Mouse (Mus musculus): ENCODE measurements around the gene Usp43. TPM values are rescaled to one million over a fixed set of nuclear protein-coding genes. Genes with fewer than 3 reads are reported as not detected.
A peak's percentile ranks its signal among the peaks of the same experiment; 100 is the strongest.

Gene Usp43
- polyA plus RNA-seq, 1 experiment from 2014 or later: 1.2 TPM

DNA sequence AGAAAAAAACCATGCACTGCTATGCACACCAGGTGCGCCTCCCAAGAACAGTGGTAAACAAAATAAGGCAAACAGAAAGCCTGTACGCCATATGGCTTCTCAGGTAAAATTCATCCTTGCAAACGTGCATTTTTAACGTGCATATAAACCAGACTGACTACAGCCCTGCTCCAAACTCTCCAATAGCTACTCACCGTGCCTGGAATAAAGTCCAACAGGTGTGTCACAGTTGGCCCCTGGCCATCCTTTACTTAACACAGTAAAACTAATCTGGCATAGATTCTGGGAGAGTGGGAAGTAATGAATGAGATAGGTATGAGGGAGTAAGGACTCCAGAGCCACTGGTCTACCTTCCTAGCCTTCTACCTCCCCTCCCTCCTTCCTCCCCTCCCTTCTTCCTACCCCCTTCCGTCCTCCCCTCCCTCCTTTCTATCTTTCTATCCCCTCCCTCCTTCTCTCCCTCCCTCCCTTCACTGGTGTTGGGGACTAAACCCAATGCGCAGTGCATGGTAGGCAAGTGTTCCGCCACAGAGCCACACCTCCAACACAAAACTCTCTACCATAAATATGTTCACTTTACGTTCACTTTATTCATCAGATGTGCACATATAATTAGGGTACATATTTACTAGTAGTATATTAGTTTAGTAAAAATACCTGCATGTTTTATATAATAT, 56.3 kb downstream of the Usp43 start:
- Histone ChIP-seq H3K4me3 (no peak overlapping the region), H3K27me3 (ENCODE audit: insufficient read depth, poor library complexity, severe bottlenecking) (no peaks in the 10 kb centered on the region), H3K27ac (no peak overlapping the region), H3K4me1 (replicated peaks) (peaks cover 12% of the 10 kb centered on the region), H3K36me3 (no peaks in the 10 kb centered on the region), H3K9me3 (no peaks in the 10 kb centered on the region)
- no peak for DNase-seq (ENCODE audit: low spot score)
- 91% methylated on average over 9 of the region's 9 CpGs for WGBS

DNA sequence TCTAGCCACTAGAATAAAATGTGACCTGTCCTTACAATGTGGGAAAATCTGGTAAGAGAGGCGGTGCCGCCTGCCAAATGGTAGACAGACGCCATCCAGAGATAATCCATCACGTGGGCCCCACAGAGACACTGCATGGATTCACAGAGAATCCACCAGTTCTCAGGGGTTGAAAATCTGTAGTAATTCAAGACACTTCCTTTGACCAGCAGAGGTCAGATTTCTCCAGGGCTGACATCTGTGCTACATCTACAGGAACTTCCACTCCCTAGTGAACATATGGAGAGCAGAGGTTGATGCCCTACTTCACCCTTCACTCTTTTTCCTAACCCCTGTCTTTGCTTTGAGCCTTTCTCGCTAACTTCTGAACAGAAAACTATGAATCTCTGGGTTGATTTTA, 56.9 kb downstream of the Usp43 start:
- no peaks in the 10 kb centered on the region for H3K27me3 ChIP-seq (ENCODE audit: insufficient read depth, poor library complexity, severe bottlenecking)
- no peaks in the 10 kb centered on the region for H3K36me3 ChIP-seq
- H3K4me1 ChIP-seq (replicated peaks): peaks cover 16% of the 10 kb centered on the region
- 73% methylated on average over 5 of the region's 5 CpGs for WGBS
- H3K27ac ChIP-seq: no peak overlapping the region
- H3K9me3 ChIP-seq: no peaks in the 10 kb centered on the region
- no peak for DNase-seq (ENCODE audit: low spot score)
- no peak overlapping the region for H3K4me3 ChIP-seq

DNA sequence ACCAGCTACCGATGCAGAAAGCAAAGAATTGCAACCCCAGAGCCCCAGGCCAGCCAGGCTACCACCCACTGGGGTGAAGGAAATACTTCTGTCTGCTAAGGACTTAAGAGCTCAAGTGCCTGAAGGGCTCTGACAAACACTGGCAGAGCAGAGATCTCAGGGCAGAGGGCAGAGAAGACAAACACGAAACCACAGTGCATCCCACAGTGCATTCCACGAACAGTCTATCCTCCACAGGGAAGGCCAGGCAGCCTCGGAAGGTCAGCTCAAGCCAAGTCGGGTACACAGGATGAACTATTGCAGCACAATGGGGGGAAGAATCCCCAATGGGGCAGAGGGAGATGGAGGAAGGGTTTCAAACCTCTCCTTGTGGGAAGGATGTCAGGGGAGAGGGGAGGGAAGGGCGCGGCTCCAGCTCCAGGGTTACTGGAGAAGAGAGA, 60.5 kb downstream of the Usp43 start:
- DNase-seq (ENCODE audit: low spot score): peak; percentile 33
- H3K27ac ChIP-seq: peak overlapping the region; percentile 50
- 5% methylated on average over 7 of the region's 7 CpGs for WGBS

DNA sequence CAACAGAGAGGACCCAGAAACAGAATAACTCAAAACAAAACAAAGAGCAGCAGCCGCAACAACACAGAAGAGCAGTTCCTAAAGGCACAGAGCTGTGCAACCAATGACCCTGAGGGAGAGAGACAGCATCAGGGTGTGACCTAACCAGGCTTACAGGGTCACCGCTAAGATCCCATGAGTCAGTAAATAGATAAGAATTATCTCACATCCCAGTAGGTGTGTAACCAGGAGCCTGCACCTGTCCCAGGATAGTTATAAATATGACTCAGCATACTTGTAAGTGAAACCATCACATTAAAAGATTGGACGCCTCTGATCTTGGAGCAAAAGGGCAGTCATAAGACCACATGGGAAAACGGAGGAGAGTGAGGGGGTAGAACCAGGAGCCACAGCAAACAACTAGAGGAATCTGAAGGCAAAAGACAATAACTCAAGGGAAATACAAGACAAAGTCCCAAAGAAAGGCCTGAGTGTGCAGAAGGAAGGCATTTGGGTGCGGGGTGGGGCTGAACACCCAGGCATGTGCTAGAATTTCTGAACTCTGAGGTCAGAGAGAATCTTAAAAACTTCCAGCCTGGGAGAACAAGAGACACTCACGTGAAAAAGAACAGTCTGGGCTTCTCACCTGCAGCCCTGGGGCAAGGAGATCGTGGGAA, 61.1 kb downstream of the Usp43 start:
- no peaks in the 10 kb centered on the region for H3K9me3 ChIP-seq
- H3K36me3 ChIP-seq: no peaks in the 10 kb centered on the region
- H3K27me3 ChIP-seq (ENCODE audit: insufficient read depth, poor library complexity, severe bottlenecking): no peaks in the 10 kb centered on the region
- H3K4me1 ChIP-seq (replicated peaks): peaks cover 16% of the 10 kb centered on the region
- no peak overlapping the region for H3K4me3 ChIP-seq
- DNase-seq (ENCODE audit: low spot score): no peak
- peak overlapping the region; percentile 50 for H3K27ac ChIP-seq
- WGBS: 51% methylated on average over 7 of the region's 7 CpGs

More for the DNA sequence above, 60.5 kb downstream of the Usp43 start:
- Histone ChIP-seq H3K36me3 (no peaks in the 10 kb centered on the region), H3K4me1 (replicated peaks) (peaks cover 16% of the 10 kb centered on the region), H3K4me3 (no peak overlapping the region), H3K9me3 (no peaks in the 10 kb centered on the region), H3K27me3 (ENCODE audit: insufficient read depth, poor library complexity, severe bottlenecking) (no peaks in the 10 kb centered on the region)

DNA sequence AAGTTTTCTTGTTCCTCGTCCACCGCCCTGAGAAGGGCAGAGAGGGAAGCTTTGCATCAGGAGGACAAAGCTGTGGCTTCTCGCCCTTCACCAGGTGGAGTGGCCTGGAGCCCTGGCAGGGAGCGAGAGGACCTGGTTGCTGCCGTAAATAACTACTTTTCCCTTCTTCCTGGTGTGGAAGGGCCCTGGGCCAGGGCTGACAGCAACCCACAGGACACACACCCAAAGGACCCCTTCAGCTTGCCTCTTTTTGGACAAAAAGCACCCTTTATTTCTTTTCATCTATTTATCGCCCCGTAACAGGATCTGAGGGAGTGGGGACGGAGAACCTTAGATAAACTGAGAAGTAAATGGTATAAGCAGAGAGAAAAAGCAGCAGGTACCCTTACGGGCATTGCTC, 63.4 kb downstream of the Usp43 start:
- WGBS: 86% methylated on average over 9 of the region's 9 CpGs
- H3K27me3 ChIP-seq (ENCODE audit: insufficient read depth, poor library complexity, severe bottlenecking): no peaks in the 10 kb centered on the region
- DNase-seq (ENCODE audit: low spot score): no peak
- H3K9me3 ChIP-seq: no peaks in the 10 kb centered on the region
- no peak overlapping the region for H3K4me3 ChIP-seq
- H3K36me3 ChIP-seq: no peaks in the 10 kb centered on the region
- H3K27ac ChIP-seq: no peak overlapping the region
- peaks cover 22% of the 10 kb centered on the region for H3K4me1 ChIP-seq (replicated peaks)

DNA sequence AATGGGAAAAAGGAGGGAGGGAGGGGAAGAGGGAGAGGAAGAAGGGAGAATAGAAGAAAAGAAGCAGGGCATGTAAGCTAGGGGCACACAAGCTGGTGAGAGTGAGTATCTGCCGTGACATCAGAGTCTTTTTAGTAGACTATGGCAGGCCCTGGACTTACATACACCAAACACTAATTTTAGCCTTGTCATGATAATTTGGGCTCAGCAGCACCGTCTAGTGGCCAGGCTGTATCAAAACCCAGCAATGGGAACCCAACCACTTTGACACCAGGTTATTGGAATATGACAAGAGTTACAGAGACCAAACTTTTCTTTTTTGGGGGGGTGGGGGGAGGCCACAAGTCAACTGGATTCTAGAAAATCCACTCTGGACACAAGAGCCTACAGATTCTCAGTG, 66.9 kb downstream of the Usp43 start:
- Histone ChIP-seq H3K4me1 (replicated peaks) (peaks cover 17% of the 10 kb centered on the region; the same call in 1 of the 2 replicates), H3K9me3 (no peaks in the 10 kb centered on the region), H3K27ac (no peak overlapping the region), H3K36me3 (no peaks in the 10 kb centered on the region), H3K27me3 (ENCODE audit: insufficient read depth, poor library complexity, severe bottlenecking) (no peaks in the 10 kb centered on the region), H3K4me3 (no peak overlapping the region)
- WGBS: 51% methylated on average over 2 of the region's 2 CpGs
- peak; percentile 21 for DNase-seq (ENCODE audit: low spot score)

DNA sequence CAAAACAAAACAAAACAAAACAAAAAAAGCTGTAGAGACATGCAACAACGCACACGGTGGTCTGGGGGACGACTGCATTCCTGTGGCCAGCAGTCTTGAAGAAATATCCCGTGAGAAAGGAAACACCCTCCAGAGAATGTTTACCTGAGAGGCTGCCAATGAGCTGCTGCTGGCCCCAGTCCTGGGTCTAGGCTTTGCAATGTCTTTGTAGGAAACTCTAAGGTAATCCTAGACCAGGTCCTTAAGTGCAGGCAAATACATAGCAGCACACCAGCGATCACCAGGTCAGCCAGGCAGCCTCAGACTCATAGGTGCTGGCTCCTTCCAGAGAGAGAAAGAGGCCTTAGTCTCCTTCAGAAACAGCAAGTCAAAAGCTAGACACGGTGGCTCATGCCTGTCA, 68.0 kb downstream of the Usp43 start:
- no peak overlapping the region for H3K4me3 ChIP-seq
- H3K27me3 ChIP-seq (ENCODE audit: insufficient read depth, poor library complexity, severe bottlenecking): no peaks in the 10 kb centered on the region
- H3K4me1 ChIP-seq (replicated peaks): peaks cover 17% of the 10 kb centered on the region; the same call in 1 of the 2 replicates
- no peaks in the 10 kb centered on the region for H3K9me3 ChIP-seq
- WGBS: 45% methylated on average over 6 of the region's 6 CpGs
- H3K27ac ChIP-seq: no peak overlapping the region
- DNase-seq (ENCODE audit: low spot score): no peak
- H3K36me3 ChIP-seq: no peaks in the 10 kb centered on the region

DNA sequence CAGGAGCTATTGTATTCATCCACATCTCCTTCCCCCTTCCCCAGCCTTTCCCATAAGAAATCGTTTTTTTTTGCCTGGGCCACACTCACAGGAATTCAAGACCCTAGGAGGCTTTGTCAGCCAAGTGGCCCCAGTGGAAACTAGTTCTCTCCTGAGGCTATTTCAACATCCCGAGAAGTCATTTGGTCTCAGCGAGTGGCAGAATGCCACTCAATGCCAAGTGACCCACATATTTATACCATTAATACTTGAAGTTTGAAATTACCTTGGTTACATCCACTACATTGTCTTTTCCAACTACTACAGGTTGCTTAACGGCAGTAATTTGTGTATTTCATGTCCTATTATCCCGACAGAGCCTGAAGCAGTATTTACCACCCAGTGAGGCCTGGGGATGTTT, 70.2 kb downstream of the Usp43 start:
- no peaks in the 10 kb centered on the region for H3K27me3 ChIP-seq (ENCODE audit: insufficient read depth, poor library complexity, severe bottlenecking)
- no peak overlapping the region for H3K4me3 ChIP-seq
- no peaks in the 10 kb centered on the region for H3K9me3 ChIP-seq
- DNase-seq (ENCODE audit: low spot score): no peak
- no peak overlapping the region for H3K27ac ChIP-seq
- peaks cover 17% of the 10 kb centered on the region; the same call in 1 of the 2 replicates for H3K4me1 ChIP-seq (replicated peaks)
- WGBS: 58% methylated on average over 5 of the region's 5 CpGs
- no peaks in the 10 kb centered on the region for H3K36me3 ChIP-seq

DNA sequence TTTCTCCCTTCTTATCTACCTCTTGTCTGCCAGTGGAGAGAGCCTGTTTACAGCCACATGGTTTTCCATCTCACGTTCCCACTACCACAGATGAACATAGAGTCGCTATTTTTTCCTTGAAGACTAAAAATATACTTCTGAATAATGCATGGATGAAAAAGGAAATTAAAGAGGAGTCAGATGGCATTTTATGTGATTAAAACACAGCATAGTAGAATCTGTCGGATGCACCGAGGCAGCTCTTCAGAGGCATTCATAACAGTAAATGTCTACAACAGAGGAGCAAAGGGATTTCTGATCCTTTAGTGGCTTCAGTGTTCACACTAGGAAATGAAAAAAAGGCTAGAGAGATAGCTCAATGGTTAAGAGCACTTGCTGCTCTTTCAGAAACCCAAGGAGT, 76.8 kb downstream of the Usp43 start:
- Histone ChIP-seq H3K36me3 (no peaks in the 10 kb centered on the region), H3K4me3 (no peak overlapping the region), H3K27ac (no peak overlapping the region), H3K4me1 (replicated peaks) (no peaks in the 10 kb centered on the region), H3K27me3 (ENCODE audit: insufficient read depth, poor library complexity, severe bottlenecking) (no peaks in the 10 kb centered on the region), H3K9me3 (no peaks in the 10 kb centered on the region)
- 88% methylated on average over 4 of the region's 4 CpGs for WGBS
- DNase-seq (ENCODE audit: low spot score): no peak

DNA sequence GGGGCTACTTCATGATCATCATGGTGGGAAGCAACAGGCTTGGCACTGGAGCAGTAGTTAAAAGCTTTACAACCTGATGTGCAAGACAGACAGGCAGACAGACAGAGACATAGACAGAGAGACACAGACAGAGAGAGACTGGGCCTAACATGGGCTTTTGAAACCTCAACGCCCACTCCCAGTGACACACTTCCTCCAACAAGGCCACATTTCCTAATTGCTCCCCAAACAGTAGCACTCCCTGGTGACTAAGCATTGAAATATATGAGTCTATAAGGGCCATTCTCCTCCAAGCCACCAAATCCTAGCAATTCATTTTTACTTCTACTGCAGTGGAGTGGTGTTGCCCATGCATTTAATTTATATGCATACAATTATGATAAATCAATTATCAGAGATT, 82.1 kb downstream of the Usp43 start:
- 84% methylated on average over 1 of the region's 1 CpGs for WGBS
- no peak for DNase-seq (ENCODE audit: low spot score)
- Histone ChIP-seq H3K9me3 (no peaks in the 10 kb centered on the region), H3K36me3 (no peaks in the 10 kb centered on the region), H3K27ac (no peak overlapping the region), H3K4me1 (replicated peaks) (no peaks in the 10 kb centered on the region), H3K4me3 (no peak overlapping the region), H3K27me3 (ENCODE audit: insufficient read depth, poor library complexity, severe bottlenecking) (no peaks in the 10 kb centered on the region)

DNA sequence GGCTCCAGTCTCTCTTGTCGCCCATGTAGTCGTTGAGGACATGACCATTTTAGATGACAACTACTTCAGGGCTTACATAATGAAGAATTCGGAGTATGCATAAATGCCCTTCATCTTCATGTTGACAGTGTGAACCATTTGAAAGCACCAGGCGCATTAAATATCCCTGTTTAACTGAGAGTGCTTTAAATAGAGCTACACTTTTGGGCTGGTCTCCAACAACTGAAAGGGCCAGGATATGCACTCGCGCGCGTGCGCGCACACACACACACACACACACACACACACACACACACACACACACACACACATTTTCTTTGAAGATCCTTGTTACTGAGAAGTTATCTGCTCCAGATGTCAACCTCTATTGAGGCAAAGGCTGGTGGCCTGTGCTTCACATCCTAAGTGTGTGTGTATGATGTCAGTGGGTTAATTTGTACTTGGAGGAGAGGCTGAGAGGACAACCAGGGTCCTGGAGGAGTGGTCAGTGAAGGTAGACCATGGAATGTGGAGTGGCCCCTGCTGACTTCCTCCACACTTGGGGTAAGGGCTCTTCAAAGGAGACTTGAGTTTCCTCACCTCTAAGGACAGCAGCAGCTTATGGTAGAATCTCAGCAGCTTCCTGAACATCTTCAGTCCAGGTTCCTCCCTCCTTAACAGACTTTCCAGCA, 86.4 kb downstream of the Usp43 start:
- no peak overlapping the region for H3K4me3 ChIP-seq
- no peaks in the 10 kb centered on the region for H3K4me1 ChIP-seq (replicated peaks)
- WGBS: 94% methylated on average over 10 of the region's 10 CpGs
- H3K36me3 ChIP-seq: no peaks in the 10 kb centered on the region
- no peak overlapping the region for H3K27ac ChIP-seq
- DNase-seq (ENCODE audit: low spot score): no peak
- H3K27me3 ChIP-seq (ENCODE audit: insufficient read depth, poor library complexity, severe bottlenecking): no peaks in the 10 kb centered on the region
- H3K9me3 ChIP-seq: no peaks in the 10 kb centered on the region

DNA sequence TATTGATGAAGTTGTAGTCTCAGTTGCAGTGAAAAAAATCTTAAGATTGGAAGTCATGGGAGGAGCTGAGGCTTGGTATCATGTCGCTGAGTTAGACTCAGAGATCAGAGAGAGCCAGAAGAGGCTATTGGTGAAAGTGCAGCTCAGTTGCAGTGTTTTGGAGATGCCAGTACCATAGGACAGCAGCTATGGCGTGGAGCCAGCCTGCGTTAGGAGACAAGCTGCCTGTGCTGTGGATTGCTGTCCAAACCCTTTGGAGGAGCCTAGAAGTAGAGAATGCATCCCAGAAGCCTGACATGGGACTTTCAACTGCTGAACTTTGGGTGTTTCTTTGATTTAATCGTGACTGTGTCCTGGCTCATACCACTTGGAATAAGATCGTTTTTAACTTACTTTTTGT, 90.1 kb downstream of the Usp43 start:
- Histone ChIP-seq H3K36me3 (no peaks in the 10 kb centered on the region), H3K4me3 (no peak overlapping the region), H3K9me3 (no peaks in the 10 kb centered on the region), H3K27ac (no peak overlapping the region), H3K4me1 (replicated peaks) (peaks cover 3% of the 10 kb centered on the region; the same call in 1 of the 2 replicates), H3K27me3 (ENCODE audit: insufficient read depth, poor library complexity, severe bottlenecking) (no peaks in the 10 kb centered on the region)
- WGBS: 84% methylated on average over 5 of the region's 5 CpGs
- no peak for DNase-seq (ENCODE audit: low spot score)

DNA sequence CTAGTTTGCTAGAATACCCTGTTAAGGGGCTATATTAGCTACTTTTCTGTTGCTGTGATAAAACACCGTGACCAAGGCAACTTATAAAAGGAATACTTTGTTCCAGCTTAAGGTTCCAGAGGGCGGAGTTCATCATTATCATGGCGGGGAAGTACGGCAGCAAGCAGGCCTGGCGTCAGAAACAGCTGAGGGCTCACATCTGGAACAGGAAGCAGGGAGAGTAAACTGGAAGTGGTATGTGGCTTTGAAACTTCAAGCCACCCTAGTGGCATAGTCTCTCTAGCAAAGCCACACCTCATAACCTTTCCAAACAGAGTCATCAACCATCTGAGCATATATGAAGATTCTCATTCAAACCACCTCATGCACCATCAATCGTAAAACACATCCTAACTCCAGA, 92.4 kb downstream of the Usp43 start:
- peaks cover 3% of the 10 kb centered on the region; the same call in 1 of the 2 replicates for H3K4me1 ChIP-seq (replicated peaks)

More for the DNA sequence above, 92.4 kb downstream of the Usp43 start:
- Histone ChIP-seq H3K36me3 (no peaks in the 10 kb centered on the region), H3K27ac (no peak overlapping the region), H3K4me3 (no peak overlapping the region), H3K9me3 (no peaks in the 10 kb centered on the region), H3K27me3 (ENCODE audit: insufficient read depth, poor library complexity, severe bottlenecking) (no peaks in the 10 kb centered on the region)
- WGBS: 82% methylated on average over 6 of the region's 6 CpGs
- no peak for DNase-seq (ENCODE audit: low spot score)
